Mouse (Mus musculus) kidney, embryonic 15.5 days (tissue): Measurements from ENCODE around the gene Gjb5. TPM values are rescaled to one million over a fixed set of nuclear protein-coding genes. Genes with fewer than 3 reads are reported as not detected.
A peak's percentile ranks its signal among the peaks of the same experiment; 100 is the strongest.

Experiments used
- ATAC-seq: fragments of 200-750 bp; cut with Nextera tagmentation; replicated peaks from 2 replicates; pipeline ENCODE4 v1.8.0; 2017; ENCODE audit warnings: moderate TSS enrichment; ENCODE audit not compliant: low FRiP score
- H3K27ac ChIP-seq: fragments of 300-500 bp; sonication (generic); 2 replicates; pipeline ENCODE4 v1.5.1; 2015; ENCODE audit warnings: mild to moderate bottlenecking, inconsistent platforms
- H3K27me3 ChIP-seq: fragments of 300-500 bp; sonication (generic); 2 replicates; pipeline ENCODE4 v1.6.1; 2015; ENCODE audit warnings: inconsistent platforms
- H3K36me3 ChIP-seq: fragments of 300-500 bp; sonication (generic); 2 replicates; pipeline ENCODE4 v1.6.1; 2015; ENCODE audit warnings: inconsistent platforms
- H3K4me1 ChIP-seq: fragments of 300-500 bp; sonication (generic); 2 replicates; pipeline ENCODE4 v1.6.1; 2015; ENCODE audit warnings: inconsistent platforms
- H3K4me2 ChIP-seq: fragments of 300-500 bp; sonication (generic); 2 replicates; pipeline ENCODE4 v1.6.1; 2015; ENCODE audit warnings: moderate library complexity, mild to moderate bottlenecking, inconsistent platforms
- H3K4me3 ChIP-seq: fragments of 300-500 bp; sonication (generic); replicated peaks from 2 replicates; pipeline ENCODE4 v1.5.1; 2015; ENCODE audit warnings: mild to moderate bottlenecking, inconsistent platforms
- H3K9ac ChIP-seq: fragments of 300-500 bp; sonication (generic); 2 replicates; pipeline ENCODE4 v1.6.1; 2015; ENCODE audit warnings: mild to moderate bottlenecking, inconsistent platforms
- H3K9me3 ChIP-seq: fragments of 300-500 bp; sonication (generic); replicated peaks from 2 replicates; pipeline ENCODE4 v1.6.1; 2016; ENCODE audit warnings: inconsistent platforms
- WGBS: fragments of 180-500 bp; shearing (Covaris S2); methylation state at CpG from one replicate; pipeline ENCODE4 v1.1.7; 2015; ENCODE audit warnings: mixed read lengths; 5-methylcytosine and 5-hydroxymethylcytosine counted together
- polyA plus RNA-seq: library from polyadenylated mRNA; unstranded; fragments of >200 nt; fragmentation: Nextera tagmentation; extraction: Ambion mirVana; gene quantifications from 2 replicates; pipeline ENCODE4 v1.2.1, GENCODE M21; 2015

Gene Gjb5
- polyA plus RNA-seq, 1 experiment from 2014 or later: 2.4 TPM

- Histone ChIP-seq H3K27ac (no peak overlapping the region), H3K9me3 (no peaks in the 10 kb centered on the region), H3K4me2 (no peak overlapping the region), H3K27me3 (no peaks in the 10 kb centered on the region), H3K9ac (no peak overlapping the region), H3K4me1 (no peaks in the 10 kb centered on the region), H3K36me3 (no peaks in the 10 kb centered on the region), H3K4me3 (no peak overlapping the region)
- 53% methylated on average over 6 of the region's 6 CpGs for WGBS
- ATAC-seq: no peak
These were observed 16.6 kb downstream of the Gjb5 start for GRCm38 (mm10) chr4:127341372-127341771.

- Histone ChIP-seq H3K9me3 (no peaks in the 10 kb centered on the region), H3K36me3 (no peaks in the 10 kb centered on the region), H3K4me1 (no peaks in the 10 kb centered on the region), H3K27ac (no peak overlapping the region), H3K9ac (no peak overlapping the region), H3K27me3 (peaks cover 11% of the 10 kb centered on the region), H3K4me2 (no peak overlapping the region), H3K4me3 (no peak overlapping the region)
- WGBS: 82% methylated on average over 5 of the region's 5 CpGs
- no peak for ATAC-seq
These were observed 20.3 kb downstream of the Gjb5 start for GRCm38 (mm10) chr4:127337668-127338067.

- 27% methylated on average over 5 of the region's 5 CpGs for WGBS
- Histone ChIP-seq H3K27me3 (peaks cover 38% of the 10 kb centered on the region), H3K4me3 (no peak overlapping the region), H3K4me1 (peaks cover 16% of the 10 kb centered on the region), H3K36me3 (no peaks in the 10 kb centered on the region), H3K9ac (no peak overlapping the region), H3K27ac (no peak overlapping the region), H3K4me2 (no peak overlapping the region), H3K9me3 (no peaks in the 10 kb centered on the region)
- peak; percentile 33; the same call in 1 of the 2 replicates for ATAC-seq
These were observed 23.0 kb downstream of the Gjb5 start for GRCm38 (mm10) chr4:127334870-127335504.

- Histone ChIP-seq H3K27ac (no peak overlapping the region), H3K9ac (no peak overlapping the region), H3K36me3 (no peaks in the 10 kb centered on the region), H3K27me3 (peaks cover 71% of the 10 kb centered on the region), H3K4me2 (peak overlapping the region; percentile 55; the same call in 1 of the 2 replicates), H3K9me3 (no peaks in the 10 kb centered on the region), H3K4me1 (peaks cover 25% of the 10 kb centered on the region), H3K4me3 (0 out of 2 replicates have a peak overlapping the region, but pooled peaks have one; percentile 21)
- 20% methylated on average over 13 of the region's 13 CpGs for WGBS
- no peak for ATAC-seq
These were observed 26.8 kb downstream of the Gjb5 start for GRCm38 (mm10) chr4:127331171-127331570.

GRCm38 (mm10) chr4:127330181-127331100 is 27.5 kb downstream of the Gjb5 start, which contains the start of gene Gjb3:
Gene Gjb3 (minus strand): TSS chr4:127330844.
- H3K27me3 ChIP-seq: peaks cover 79% of the 10 kb centered on the region
- ATAC-seq: no peak
- no peak within 1 kb of the TSS for H3K9ac ChIP-seq
- H3K27ac ChIP-seq: no peak within 1 kb of the TSS
- H3K4me3 ChIP-seq: peak within 1 kb of the TSS; percentile 21
- H3K36me3 ChIP-seq: no peaks in the 10 kb centered on the region
- WGBS: 2% methylated on average over 48 of the region's 49 CpGs
- H3K9me3 ChIP-seq: no peaks in the 10 kb centered on the region
- H3K4me2 ChIP-seq: peak within 1 kb of the TSS; percentile 55
- H3K4me1 ChIP-seq: peaks cover 25% of the 10 kb centered on the region

GRCm38 (mm10) chr4:127329751-127330150 is 28.2 kb downstream of the Gjb5 start:
- H3K4me1 ChIP-seq: peaks cover 25% of the 10 kb centered on the region
- H3K27ac ChIP-seq: no peak overlapping the region
- H3K36me3 ChIP-seq: no peaks in the 10 kb centered on the region
- H3K4me3 ChIP-seq: peak overlapping the region; percentile 21
- H3K27me3 ChIP-seq: peaks cover 84% of the 10 kb centered on the region
- H3K9me3 ChIP-seq: no peaks in the 10 kb centered on the region
- H3K4me2 ChIP-seq: peak overlapping the region; percentile 55
- ATAC-seq: no peak
- H3K9ac ChIP-seq: no peak overlapping the region
- 1% methylated on average over 13 of the region's 13 CpGs for WGBS

GRCm38 (mm10) chr4:127329046-127329445 is 28.9 kb downstream of the Gjb5 start:
- H3K4me1 ChIP-seq: peaks cover 29% of the 10 kb centered on the region

GRCm38 (mm10) chr4:127328378-127328777 is 29.6 kb downstream of the Gjb5 start:
- Histone ChIP-seq H3K4me2 (no peak overlapping the region), H3K27me3 (peaks cover 79% of the 10 kb centered on the region), H3K9me3 (no peaks in the 10 kb centered on the region), H3K27ac (no peak overlapping the region), H3K4me3 (no peak overlapping the region), H3K4me1 (peaks cover 29% of the 10 kb centered on the region), H3K36me3 (no peaks in the 10 kb centered on the region), H3K9ac (no peak overlapping the region)
- ATAC-seq: no peak
- WGBS: 69% methylated on average over 7 of the region's 7 CpGs

More at GRCm38 (mm10) chr4:127329046-127329445, 28.9 kb downstream of the Gjb5 start:
- H3K9me3 ChIP-seq: no peaks in the 10 kb centered on the region
- H3K27ac ChIP-seq: no peak overlapping the region
- peaks cover 81% of the 10 kb centered on the region for H3K27me3 ChIP-seq
- no peak overlapping the region for H3K4me2 ChIP-seq
- H3K9ac ChIP-seq: no peak overlapping the region
- no peak for ATAC-seq
- no peak overlapping the region for H3K4me3 ChIP-seq
- WGBS: 0% methylated on average over 3 of the region's 3 CpGs
- H3K36me3 ChIP-seq: no peaks in the 10 kb centered on the region

- WGBS: 72% methylated on average over 6 of the region's 6 CpGs
- Histone ChIP-seq H3K36me3 (no peaks in the 10 kb centered on the region), H3K9me3 (no peaks in the 10 kb centered on the region), H3K4me3 (no peak overlapping the region), H3K4me1 (peaks cover 29% of the 10 kb centered on the region), H3K9ac (no peak overlapping the region), H3K27me3 (peaks cover 74% of the 10 kb centered on the region), H3K4me2 (no peak overlapping the region), H3K27ac (no peak overlapping the region)
- ATAC-seq: no peak
These were observed 30.2 kb downstream of the Gjb5 start for GRCm38 (mm10) chr4:127327749-127328148.

- H3K27me3 ChIP-seq: peaks cover 69% of the 10 kb centered on the region
- 57% methylated on average over 7 of the region's 7 CpGs for WGBS
- H3K4me2 ChIP-seq: no peak overlapping the region
- H3K4me1 ChIP-seq: peaks cover 29% of the 10 kb centered on the region
- no peaks in the 10 kb centered on the region for H3K36me3 ChIP-seq
- H3K9ac ChIP-seq: no peak overlapping the region
- no peak overlapping the region for H3K27ac ChIP-seq
- ATAC-seq: no peak
- H3K4me3 ChIP-seq: no peak overlapping the region
- no peaks in the 10 kb centered on the region for H3K9me3 ChIP-seq
These were observed 30.7 kb downstream of the Gjb5 start for GRCm38 (mm10) chr4:127327258-127327657.

- Histone ChIP-seq H3K4me1 (peaks cover 16% of the 10 kb centered on the region), H3K4me3 (no peak overlapping the region), H3K9ac (no peak overlapping the region), H3K36me3 (no peaks in the 10 kb centered on the region), H3K27ac (no peak overlapping the region), H3K27me3 (peaks cover 56% of the 10 kb centered on the region), H3K4me2 (no peak overlapping the region), H3K9me3 (no peaks in the 10 kb centered on the region)
- WGBS: 85% methylated on average over 5 of the region's 5 CpGs
- no peak for ATAC-seq
These were observed 32.7 kb downstream of the Gjb5 start for GRCm38 (mm10) chr4:127325276-127325675.

- Histone ChIP-seq H3K36me3 (no peaks in the 10 kb centered on the region), H3K4me2 (no peak overlapping the region), H3K4me1 (peaks cover 11% of the 10 kb centered on the region), H3K9ac (no peak overlapping the region), H3K27me3 (peaks cover 56% of the 10 kb centered on the region), H3K9me3 (no peaks in the 10 kb centered on the region), H3K4me3 (no peak overlapping the region), H3K27ac (no peak overlapping the region)
- 0 out of 2 replicates have a peak, but pooled peaks have one; percentile 27 for ATAC-seq
- 9% methylated on average over 6 of the region's 6 CpGs for WGBS
These were observed 33.2 kb downstream of the Gjb5 start for GRCm38 (mm10) chr4:127324759-127325158.
